Mouse (Mus musculus) frontal cortex, postnatal 25 days (tissue): ENCODE data around the gene Insr.

ENCODE experiments used
- DNase-seq, 2 experiments: peaks; one replicate each; pipeline ENCODE4 v3.0.0; 2022; ENCODE audit warnings: low spot score in 2 of 2

Insr gene

DNA sequence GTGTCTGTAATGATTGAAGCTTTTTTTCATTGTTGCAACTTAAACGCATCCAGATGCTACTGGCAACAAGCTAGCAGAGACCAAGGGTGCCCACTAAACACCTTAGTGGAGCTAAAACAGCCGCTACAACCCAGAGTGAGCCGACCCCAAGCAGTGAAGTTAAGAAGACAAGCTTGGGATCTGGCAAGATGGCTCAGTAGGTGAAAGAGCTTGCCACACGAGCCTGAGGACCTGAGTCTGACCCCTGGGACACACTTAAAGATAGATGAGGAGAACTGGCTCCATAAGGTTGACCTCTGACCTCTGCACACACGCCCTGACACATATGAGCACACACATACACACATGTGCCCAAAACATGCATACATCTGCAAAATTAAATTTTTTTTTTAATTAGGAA is 4.2 kb downstream of the Insr start:
- DNase-seq = no peak

DNA sequence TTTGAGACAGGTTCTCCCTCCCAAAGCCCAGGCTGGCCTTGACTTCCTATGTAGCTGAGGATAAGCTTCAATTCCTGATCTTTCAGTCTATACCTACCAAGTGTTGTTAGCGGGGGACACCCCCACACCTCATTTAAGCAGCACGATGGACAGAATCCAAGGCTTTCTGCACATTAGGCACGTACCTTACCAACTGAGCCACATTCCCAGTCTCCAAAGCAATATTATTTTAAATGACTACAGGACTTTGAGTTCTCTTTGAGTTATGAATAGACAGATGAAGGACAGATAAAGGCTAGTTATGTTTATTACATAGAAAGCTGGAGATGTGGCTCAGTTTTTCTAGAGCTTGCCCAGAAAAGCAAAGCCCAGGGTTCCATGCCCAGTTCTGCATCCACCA is 5.6 kb downstream of the Insr start:
- DNase-seq = no peak

DNA sequence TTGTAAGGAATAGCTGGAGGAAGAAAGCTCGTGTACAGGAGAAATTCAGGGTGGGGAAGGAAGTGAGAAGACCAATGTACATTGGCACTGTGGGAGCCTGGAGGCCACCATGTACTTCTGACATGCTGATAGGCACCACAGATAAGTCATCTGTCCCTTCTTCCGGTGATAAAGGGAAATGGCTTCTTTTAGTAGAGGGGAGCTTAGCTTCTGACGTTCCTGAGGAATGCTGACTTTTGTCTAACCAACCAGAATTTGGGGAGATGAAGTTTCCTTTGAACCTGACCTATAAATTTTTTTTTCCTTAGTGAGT is 12.0 kb downstream of the Insr start:
- DNase-seq = no peak

DNA sequence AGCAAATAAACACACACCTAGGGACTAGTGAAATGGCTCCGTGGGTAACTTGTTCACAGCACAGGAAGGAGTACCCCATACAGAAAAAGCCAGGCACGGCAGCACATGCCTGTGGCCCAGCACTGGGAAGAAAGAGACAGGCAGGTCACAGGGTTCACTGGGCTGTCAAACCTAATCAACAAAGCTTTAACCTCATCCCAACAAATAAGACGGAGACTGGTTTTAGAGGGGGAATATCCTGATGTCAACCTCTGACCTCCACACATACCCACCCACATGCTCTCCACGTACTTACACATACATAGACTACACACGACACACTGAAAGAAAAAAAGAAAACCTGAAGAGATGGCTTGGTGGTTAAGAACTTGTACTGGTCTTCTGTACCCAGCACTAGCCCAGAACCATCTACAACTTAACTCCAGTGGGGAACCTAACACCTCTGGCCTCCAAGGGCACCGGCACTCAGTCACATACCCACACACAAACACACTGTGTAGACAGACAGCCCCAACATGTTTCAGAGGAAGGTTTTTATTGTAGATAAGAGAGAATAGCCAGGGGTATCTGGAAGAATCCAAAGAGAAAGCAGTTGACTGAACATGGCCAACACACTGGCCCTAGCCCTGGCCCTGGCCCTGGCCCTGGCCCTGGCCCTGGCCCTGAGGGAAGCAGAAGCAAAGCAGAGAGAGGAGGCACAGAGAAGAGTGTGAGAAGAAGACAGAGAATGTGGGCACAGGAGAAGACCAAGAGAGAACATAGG is 12.6 kb downstream of the Insr start:
- no peak for DNase-seq

DNA sequence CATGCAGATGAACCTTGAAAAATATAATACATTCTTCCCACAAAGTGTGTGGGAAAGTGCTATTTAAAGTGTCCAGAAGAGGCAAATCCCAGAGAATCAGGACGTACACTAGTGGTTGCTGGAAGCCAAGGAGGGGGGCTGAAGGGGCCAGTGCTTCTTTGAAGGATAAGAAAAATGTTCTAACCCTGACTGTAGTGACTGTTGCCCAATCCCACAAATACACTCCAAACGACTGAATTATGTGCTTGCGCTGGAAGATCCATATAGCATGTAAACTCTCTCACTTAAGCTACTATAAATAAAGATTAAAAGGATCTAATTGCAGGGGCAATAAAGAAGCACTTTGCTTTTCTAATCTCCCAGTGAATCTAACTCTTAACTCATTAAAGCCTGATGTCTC is 14.2 kb downstream of the Insr start:
- DNase-seq = no peak

DNA sequence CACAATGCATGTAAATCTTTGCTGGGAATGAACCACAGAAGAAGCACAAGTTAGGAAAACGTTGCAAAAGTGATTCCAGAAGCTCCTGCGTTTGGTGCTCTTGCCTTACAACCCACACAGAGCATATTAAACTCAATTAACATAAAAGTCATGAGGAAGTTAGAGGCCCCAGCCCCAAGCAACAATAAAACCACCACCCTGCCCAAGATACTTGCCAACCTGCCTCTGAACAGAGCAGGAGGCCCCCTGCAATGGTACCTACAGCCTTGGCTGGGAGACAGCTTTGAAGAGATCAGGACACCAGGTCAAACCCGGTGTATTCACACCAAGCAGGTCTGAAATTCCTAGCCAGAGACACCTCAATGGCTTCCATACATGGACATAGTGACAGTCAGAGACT is 16.6 kb downstream of the Insr start:
- DNase-seq = no peak

DNA sequence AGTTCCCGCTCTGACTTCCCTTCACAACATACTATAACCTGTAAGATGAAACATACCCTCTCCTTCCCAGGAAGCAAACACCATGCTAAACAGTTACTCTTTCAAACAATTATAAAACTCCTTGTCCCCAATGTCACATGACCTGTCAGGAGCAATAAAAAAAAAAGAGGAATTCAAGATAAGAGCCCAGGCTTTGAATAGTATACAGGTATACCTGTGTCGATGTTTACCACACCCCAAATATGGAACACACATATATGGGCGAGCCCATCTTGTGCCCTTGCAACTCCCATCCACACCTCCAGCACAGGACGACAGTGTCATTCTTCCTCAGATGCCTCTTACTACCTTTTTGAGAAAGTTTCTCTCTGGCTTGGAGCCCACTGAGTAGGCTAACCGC is 18.3 kb downstream of the Insr start:
- no peak for DNase-seq

DNA sequence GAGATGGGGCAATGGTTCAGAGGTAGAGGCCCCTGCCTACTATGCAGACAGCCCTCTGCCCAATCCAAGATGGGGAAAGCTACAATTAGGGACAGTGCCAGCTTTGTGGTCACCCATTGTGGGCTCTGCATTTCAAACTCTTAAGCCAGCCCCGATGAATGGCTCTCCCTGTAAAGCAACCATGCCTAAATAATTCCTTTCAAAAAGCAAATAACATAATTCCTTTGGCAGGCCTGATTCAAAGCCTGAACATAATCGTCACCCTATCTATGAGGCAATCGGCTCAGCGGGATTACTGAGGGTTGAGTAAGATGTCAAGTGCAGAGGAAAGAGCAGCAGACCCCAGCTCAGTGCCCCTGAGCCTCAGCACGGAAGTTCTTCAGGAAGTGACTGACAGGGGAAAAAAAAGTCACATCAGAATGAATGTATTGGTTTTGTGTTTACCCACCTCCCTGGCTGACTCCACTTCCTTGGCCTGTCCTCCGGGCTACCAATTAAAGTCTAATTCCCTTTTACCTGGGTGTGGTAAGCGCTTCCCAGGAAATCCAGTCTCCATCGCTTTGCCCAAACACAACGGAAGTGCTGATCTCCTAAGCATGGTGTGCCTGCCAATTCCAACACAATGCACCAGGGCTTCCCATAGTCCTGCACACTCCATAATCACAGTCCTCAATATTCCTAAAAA is 19.1 kb downstream of the Insr start:
- DNase-seq = no peak

DNA sequence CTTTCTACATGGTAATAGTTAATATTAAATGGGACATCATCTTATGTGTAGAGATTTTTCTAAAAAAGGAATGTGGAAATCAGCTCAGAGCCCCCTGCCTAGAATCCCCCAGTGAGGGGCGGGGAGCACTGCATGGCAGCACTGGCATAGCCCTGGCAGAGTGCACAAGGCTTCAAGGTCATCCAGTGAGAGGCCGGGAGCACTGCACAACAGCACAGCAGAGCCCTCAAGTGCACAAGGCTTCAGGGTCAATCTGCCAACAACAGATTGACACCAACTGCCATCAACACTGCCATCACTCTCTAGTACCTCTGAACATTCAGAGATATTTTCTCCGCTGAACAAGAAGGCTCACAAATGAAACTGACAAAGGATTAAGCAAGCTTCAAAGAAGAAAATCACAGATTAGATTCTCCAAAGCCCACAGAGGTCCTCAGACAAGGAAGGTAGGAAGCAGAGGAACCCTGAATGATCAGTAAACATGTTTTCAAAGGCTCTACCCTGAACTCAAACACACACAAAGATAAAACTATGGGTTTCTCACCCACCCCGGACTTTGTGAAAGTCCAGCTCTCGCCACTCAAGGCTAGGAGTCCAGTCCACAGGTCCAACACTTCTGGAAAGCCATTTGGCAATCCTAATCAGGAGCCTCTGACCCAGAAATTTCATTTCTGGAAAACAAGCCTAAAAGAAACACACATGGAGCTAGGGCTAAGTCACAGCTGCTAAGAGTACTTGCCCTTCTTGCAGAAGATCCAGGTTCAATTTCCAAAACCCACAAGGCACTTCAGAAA is 23.1 kb downstream of the Insr start:
- no peak for DNase-seq

DNA sequence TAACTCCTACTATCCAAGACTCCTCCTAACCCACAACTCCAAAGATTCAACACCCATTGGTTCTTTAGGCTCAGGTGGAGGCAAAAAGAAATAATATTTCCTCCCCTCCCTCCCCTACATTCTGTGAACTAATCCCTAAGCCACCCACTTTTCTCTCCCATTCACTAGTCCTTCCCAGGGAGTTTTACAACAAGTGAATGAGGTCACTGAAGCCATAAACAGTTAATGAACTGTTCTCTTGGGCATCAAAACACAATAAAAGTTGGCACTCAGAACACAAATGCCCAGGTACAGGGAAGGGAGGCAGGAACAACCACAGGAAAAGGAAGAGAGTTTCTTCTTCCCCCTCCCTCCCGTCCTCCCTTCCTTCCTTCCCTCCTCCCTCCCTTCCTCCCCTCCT is 24.1 kb downstream of the Insr start:
- no peak for DNase-seq

DNA sequence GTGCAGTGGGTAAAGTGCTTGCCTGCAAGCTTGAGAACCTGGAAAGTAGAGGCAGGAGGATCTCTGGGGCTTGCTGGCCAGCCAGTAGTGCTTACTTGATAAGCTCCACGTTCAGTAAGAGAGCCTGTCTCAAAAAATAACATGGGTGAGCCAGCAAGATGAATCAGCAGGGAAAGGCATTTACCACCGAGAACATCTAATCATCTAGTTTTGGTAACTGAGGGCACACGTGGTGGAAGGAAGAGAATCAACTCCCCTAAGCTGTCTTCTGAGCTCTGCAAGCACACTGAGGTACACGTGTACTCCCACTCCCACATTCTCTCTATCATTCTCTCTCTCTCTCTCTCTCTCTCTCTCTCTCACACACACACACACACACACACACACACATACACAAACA is 26.2 kb downstream of the Insr start:
- DNase-seq = no peak

DNA sequence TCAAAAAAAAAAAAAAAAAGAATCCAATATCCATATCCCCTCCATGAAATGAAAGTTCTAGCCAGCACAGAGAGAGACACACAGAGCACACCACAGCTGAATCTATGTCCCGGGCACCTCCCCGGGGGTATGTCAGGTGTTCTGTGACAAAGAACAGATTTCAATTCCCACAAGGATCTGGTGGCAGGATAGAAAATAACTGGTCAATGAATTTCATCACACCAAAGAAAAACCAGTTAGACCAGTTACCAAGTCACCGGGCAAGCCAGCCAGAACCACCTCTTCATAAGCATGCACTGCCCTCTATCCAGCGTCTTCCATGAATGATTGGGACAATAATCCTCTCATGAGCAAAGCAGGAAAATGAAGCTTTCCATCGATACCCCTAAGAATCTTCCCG is 26.8 kb downstream of the Insr start:
- DNase-seq = no peak

DNA sequence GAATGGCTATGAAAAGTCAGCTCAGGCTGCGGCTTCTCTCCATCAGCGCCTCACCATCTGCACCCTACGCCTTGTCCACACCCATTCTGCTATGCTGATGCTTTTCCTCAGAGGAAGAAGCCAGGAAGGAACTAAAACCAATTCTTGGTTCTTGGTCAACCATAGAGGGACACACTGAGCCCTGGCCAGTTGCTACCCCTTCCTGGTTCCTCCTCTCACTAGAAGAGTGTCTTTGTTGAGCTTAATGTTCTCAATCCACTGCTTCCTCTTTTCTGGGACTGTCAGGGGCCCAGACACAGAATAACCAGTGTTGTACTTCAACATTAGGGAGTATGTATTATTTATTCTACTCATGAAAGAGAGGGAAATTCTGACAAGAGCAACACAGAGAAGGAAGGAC is 28.3 kb downstream of the Insr start:
- DNase-seq = no peak

DNA sequence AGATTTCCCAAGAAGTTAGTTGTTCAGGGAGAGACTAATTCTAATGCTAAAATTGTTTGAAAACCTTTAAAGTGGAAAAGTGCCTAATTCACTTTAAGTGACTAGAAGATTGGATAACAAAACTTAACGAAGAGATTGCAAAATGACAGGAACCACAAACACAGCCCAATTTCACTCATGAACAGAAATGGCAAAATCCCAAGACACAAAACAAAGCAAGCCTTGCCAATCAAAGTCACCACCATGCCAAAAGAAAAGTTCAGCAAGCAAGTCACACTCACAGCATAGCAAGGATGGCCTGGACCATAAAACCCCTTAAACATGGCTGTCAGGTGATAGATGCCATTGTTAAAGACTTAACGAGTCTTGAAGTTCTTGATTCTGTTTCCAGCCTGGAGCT is 29.5 kb downstream of the Insr start:
- no peak for DNase-seq

DNA sequence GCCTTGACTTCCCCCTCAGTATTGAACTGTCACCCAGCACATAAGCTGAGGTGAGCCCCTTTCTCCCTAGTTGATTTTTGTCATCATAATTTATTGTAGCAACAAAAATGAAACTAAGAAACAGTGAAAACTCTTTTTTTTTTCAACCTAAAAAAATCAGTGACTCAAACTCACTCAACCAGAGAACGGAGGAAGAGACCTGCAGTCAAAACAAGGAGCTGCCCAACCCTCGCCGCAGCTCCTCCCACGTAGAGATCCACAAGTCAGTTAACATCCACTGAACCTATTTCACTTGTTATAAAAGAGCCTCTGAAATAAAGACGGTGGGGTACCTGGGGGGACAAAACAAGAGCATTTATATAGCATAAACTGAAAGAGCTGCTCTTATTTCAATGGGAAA is 30.7 kb downstream of the Insr start:
- DNase-seq = no peak

DNA sequence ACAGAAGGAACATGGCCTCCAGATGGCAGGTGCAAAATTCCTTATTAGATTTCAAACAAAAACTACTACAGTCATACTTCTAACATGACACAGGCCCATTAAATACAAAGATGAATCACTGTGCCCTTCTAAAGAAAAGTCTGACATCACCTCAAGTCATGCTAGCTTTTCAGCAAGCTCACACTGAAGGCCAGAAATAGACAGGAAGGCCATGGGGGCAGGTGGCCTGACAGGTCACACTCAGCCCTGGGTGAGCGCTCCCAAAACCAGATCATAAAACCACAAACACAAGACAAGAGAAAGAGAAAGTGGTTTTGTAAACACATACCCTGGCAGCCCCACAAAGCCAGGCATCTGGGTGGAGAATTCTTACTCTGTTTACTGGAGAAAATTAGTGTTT is 32.3 kb downstream of the Insr start:
- no peak for DNase-seq

DNA sequence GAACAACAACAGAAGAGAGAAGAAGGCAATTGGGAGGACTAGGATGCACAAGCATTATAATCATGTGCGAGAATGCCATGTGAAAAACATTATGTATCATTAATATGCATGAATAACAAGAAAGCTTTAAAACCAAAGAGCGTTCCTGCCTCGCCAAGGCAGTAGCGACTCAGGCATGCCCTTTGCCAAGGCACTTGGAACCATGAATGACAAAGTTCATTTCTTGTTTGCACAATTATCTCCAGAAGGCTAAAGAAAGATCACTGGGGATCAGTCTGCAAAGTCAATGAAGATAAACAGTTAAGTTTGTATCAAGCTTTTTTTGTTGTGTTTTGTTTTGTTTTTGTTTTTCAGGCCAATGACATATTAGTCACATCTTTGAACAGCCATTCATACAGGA is 36.2 kb downstream of the Insr start:
- no peak for DNase-seq

DNA sequence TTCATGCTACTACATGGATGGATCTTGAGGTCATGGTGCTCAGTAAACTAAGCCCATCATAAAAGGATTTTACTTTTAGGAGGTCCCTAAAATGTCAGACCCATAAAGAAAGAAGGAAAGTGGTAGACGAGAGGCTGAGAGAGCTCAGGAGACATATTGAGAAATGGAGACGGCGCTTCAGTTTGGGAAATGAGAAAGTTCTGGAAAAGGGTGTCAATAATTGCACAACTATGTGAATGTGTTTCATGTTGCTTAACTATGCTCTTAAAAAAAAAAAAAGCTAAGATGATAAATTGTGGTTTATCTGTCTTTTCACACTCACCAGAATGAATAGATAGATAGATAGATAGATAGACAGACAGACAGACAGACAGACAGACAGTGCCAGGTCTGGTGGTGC is 38.7 kb downstream of the Insr start:
- no peak for DNase-seq

DNA sequence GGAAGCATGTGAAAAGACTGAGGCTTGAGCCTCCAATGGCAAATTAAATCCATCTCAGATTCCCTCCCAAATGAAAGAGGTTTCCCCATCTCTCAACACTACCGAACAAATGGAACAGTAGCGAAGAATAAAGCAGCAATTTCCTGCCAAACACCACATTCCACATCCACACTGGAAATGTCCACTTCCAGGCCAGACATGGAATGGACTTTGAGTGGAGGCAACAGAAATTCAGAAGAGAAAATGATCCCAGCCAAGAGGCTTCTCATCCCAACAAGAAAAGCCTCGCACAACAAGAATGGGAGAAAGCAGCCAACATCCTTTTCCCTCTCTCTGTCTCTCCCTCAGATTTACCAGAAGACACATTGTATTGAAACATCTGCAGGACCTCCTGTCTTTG is 39.8 kb downstream of the Insr start:
- no peak for DNase-seq

DNA sequence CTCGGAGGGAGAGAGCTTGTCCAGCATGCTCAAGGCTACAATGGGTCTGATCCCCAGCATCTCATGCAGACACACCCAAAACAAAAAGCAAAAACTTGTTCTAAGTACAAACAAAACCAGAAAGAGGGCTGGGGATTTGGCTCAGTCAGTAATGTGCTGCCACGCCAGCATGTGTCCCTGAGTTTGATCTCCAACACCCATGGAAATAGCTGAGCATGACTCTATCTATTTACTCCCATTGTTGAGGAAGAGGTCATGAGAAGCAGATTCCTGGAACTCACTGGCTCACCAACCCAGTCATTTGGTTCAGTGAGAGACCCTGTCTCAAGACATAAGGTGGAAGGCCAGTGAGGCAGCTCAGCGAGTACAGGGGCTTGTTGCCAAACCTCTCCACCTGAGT is 40.6 kb downstream of the Insr start:
- no peak for DNase-seq

DNA sequence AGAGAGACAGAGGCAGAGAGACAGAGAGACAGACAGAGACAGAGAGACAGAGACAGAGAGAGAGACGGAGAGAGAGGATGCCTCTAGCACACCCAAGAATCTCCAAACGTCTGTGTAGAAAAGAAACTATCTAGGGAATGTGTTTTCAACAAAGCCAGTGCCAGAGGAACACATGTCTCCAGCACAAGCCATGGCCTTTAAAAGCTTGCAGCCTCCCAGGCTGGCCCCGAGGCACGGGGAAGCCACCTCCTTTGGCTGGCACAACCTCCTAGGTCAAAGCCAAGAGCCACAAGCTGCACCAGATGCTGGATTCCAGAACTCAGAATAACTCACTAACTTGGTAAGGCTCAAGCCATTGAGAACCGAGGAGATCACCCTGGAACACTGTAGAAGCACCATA is 42.1 kb downstream of the Insr start:
- no peak for DNase-seq

DNA sequence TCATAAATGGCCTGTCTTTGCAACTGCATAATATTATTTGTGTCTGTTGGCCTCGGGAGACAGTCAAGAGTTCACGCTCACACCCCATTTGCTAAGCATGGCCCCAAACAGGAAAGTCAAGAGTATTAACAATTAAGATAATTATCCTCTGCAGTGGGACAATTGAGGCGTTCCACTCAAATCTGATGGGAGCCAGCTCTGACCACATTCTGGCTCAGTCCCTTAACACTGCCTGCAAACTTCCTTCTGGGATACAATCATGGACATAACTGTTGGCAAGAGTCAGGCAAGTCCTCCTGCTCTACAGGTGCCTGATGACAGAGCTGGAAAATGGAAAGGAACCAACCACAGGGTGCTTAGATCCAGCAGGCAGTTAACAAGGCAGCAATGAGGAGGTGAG is 43.1 kb downstream of the Insr start:
- no peak for DNase-seq

DNA sequence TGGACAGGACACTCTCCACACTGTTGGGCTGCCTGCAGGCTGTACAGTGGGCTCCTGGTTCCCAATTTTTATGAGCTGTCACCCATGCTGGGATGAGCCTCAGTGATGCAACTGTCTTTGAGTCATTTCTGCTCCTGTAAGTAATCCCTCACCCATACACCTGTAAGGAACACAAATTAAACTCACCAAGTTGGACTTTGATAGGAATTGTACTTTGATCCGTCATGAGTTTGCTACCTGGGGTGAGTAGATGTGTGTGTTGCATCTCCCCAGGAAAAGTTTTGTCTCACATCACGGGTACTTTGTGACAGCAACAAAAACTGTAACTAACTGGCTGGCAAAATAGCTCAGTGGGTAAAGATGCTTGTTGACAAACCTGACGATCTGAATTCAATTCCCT is 44.8 kb downstream of the Insr start:
- DNase-seq = no peak
